Mouse (Mus musculus): ENCODE results near the gene Wdr5b.
A peak's percentile ranks its signal among the peaks of the same experiment; 100 is the strongest.

The Wdr5b gene

DNA sequence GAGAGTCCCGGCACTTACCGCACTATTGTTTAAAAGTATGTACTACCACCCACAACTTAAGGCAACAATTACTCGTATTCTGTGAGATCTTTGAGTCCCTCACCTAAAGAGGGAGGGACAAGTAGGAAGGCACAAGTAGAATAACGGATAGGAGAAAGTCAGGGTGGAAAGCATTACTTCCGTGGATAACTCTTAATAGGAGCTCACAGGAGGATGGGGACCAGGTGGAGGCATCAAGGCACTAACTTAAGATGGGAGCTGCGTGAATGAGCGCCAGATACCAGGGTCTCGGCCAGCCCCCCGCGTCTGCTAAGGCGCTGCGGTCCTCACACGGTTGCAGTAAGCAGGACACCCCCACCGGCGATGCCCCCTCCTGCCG, 30.1 kb downstream of the Wdr5b start:
- DNase-seq (ENCODE audit: low read depth): no peak

DNA sequence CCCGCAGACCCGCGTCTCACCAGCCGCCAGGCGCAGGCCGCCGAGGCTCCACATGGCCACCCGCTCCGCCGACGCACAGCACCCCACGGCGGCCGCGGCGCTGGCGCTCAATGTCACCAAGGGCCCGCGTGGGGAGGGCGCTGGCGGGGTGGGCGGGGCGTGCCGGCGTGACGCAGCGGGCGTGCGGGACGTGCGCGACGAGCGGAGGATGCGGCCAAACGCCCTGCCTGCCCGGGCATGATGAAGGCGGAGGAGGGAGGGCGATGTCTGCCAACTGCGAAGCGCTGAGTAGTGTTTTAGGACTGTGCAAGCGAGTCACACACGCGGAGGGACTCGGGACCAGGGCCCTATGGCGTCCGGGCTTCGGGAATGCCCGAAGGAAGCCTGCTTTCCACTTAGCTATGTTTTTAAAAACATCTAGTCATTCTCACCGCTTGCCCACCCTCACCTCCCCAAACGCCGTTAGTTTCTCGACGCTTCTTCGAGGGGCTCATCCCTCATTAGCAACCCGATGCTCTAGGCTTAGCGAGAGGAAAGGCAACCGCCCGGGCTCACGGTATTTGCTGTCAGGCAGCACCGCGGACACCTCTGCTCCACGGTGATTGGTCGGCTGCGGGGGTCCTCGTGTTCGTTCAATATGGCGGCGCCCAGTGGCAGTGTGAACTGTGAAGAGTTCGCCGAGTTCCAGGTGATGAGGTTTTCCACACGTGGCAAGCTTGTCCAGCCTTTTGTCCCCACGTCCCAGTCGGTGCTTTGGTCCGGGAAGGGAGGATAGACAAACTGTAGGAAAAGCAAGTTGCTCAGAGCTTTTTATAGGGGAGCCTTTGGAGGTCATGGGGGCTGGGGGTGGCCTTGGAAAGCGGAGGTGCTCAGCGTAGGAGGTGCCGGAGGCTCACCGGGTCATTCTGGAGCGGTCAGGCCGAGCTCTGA, 30.7 kb downstream of the Wdr5b start, which contains the start of the genes Fam162a and Ccdc58:
Fam162a (minus strand) TSS at position 145 of the 930 bp plus-strand sequence.
Ccdc58 (plus strand) TSS at position 236 of the 930 bp plus-strand sequence.
- DNase-seq (ENCODE audit: low read depth): peak; percentile 95

GRCm38 (mm10) chr16:36072410-36073011, 31.5 kb downstream of the Wdr5b start:
- no peak for DNase-seq (ENCODE audit: low read depth)

DNA sequence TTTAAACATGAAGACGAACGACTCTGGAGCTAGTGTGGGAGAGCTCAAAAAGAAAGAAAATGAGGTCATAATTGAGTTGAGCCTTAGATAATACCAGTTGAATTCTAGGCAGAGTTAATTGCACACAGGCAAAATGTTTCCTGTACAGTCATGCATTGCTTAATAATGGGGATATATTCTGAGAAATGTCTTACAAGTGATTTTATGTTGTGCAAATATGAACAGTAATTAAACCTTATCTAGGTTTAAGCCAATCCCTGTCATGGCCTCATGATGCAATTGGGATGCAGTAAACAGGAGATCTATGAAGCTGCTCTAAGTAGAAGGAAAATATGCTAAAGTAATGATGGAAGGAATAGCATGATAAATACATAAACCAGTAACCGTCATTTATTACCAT, 33.8 kb downstream of the Wdr5b start:
- DNase-seq (ENCODE audit: low read depth): no peak

DNA sequence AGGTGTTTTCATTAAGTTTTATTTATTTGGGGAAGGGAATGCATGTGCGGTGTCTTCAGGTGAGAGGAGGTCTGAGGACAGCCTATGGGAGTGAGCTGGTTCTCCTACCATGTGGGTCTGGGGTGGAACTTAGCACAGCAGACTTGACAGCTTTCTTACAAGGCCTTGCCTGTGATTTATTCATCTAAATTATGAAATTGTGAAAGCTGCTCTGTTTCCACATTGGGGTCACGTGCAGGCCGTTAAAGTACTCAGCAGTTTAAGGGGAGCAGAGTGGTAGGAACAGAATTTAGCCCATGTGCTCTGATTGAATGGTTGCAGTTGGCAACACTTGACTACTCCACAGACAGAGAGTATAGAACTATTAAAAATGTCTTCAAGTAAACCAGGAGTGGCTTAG, 38.9 kb downstream of the Wdr5b start:
- DNase-seq (ENCODE audit: low read depth): no peak

DNA sequence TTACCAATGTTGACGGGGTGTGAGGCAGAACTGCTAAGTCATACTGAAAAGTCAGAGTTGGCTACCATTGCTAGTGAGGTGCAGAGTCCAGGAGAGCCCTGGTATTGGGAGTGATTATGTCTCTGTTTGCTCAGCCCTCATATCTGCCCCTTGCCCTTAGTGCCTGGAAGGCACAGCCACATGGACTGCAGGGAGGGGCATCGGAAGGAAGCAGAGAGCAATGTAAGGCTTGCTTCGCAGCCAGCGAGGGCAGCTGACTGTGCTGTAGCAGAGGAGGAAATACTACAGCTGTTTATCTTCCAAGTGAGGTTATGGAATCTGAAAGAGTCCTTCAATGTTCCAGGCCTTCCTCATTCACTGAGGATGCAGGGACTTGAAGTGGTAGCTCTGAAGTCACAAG, 46.9 kb downstream of the Wdr5b start:
- no peak for DNase-seq (ENCODE audit: low read depth)

GRCm38 (mm10) chr16:36089065-36089464, 48.1 kb downstream of the Wdr5b start:
- DNase-seq (ENCODE audit: low read depth): no peak

DNA sequence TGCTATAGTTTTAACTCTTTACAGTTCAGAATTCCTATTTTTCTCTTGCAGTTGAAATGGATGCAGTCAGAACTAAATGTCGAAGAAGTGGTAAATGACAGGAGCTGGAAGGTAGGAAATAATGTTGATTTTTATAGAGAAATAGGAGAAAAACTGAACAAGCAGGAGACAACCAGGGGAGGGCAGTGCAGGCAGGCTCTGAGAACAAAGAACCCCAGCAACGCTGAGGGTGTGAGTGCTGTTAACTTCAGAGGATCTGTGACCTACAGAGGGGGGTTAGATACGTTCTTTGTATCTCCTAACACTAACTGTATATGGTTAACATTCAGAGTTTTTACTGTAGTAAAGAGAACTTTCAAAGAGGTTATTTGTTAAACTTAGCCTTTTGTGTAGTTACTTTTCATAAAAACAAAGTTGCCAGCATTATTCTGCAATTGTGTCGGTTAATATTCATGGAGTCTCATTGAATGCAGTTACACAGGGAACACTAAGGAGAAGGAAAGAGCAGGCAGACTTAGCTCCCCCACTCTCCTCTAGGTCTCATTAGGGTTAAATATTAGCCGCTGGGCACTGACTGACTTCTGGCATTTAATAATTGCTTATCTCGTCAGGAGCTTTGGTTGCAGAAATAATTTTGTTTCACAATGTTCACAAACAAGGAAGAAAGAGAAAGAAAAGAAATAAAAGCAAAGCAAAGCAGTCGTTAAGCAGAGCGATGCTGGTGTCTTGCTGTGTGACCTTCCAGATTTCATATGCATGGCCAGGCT, 49.0 kb downstream of the Wdr5b start:
- no peak for DNase-seq (ENCODE audit: low read depth)

DNA sequence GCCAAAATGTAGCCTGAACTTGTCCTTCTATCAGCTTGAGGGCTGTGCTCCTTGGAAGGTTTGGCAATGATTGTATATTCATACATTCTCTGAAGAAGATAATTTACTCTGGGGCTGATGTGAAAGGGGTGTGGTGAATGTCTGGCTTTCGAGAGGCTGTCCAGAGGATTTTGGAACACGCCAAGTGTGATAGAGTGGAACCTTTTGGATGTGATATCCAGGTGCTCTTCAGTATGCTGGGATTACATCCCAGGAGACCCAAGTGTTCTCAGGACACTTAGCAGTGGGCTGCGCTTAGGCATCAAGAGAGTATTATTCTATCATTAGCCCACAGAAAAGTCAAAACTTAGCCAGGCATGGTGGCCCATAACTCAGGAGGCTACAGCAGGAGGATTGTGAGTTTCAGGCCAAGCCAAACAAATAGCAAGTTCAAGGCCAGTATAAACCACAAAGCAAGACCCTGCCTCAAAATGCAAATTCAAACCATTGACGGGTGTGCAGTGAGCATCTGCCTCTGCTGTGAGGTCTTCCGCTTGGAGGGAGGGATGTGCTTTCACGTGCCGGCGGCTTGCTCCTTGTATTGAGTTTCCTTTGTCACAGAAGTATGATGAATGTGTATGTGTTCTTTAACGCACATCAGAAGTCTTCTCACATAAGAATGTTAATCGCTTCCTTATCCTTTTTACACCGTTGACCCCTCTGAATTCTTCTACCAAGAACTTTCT, 50.0 kb downstream of the Wdr5b start:
- no peak for DNase-seq (ENCODE audit: low read depth)
